Mouse (Mus musculus): Measurements from ENCODE around the gene Fam206a.

GRCm38 (mm10) chr4:56812096-56812495 is 10.0 kb downstream of the Fam206a start:
- TF ChIP-seq CTCF (IDR thresholded peaks at IDR 0.05; ENCODE audit: control insufficient read depth, insufficient read depth, insufficient read length) (no peak), USF1 (IDR thresholded peaks at IDR 0.05; ENCODE audit: low read depth) (no peak), MAX (IDR thresholded peaks at IDR 0.05) (no peak)
